Mouse (Mus musculus): Measurements from ENCODE around the gene Maml3.

GRCm38 (mm10) chr3:52033857-52034588 is 70.9 kb downstream of the Maml3 start:
- TF ChIP-seq CTCF (IDR thresholded peaks at IDR 0.05; ENCODE audit: borderline replicate concordance, extremely low read depth, insufficient read depth, insufficient read length) (no peak), POLR2A (IDR thresholded peaks at IDR 0.05; ENCODE audit: borderline replicate concordance, extremely low read depth, insufficient read depth, insufficient read length, poor library complexity, severe bottlenecking) (no peak)

Measured in brain, embryonic 14.5 days (tissue).